Mouse (Mus musculus): ENCODE data around the gene Narf. TPM values are rescaled to one million over a fixed set of nuclear protein-coding genes. Genes with fewer than 3 reads are reported as not detected.

Gene Narf
- polyA plus RNA-seq, 1 experiment from 2014 or later: 93.1 TPM

- Histone ChIP-seq H3K4me2 (ENCODE audit: low read length) (no peak overlapping the region), H3K4me1 (ENCODE audit: control insufficient read depth, insufficient read depth, low read length) (no peaks in the 10 kb centered on the region), H3K4me3 (ENCODE audit: low read depth, low read length) (no peak overlapping the region), H3K27ac (ENCODE audit: low read length) (no peak overlapping the region), H3K9me3 (replicated peaks; ENCODE audit: control insufficient read depth, low read length, poor library complexity, severe bottlenecking) (0 out of 2 replicates have a peak, but pooled peaks cover under 1% of the 10 kb centered on the region), H3K36me3 (ENCODE audit: control insufficient read depth, insufficient read depth, low read length) (peaks cover 27% of the 10 kb centered on the region), H3K9ac (ENCODE audit: low read depth, low read length) (no peak overlapping the region), H3K27me3 (ENCODE audit: control insufficient read depth, insufficient read depth, low read depth, low read length) (no peaks in the 10 kb centered on the region)
- ATAC-seq: no peak
- WGBS: 87% methylated on average over 6 of the region's 6 CpGs
Observed at GRCm38 (mm10) chr11:121305371-121305770, 68.3 kb downstream of the Narf start.

Other genes with a start within 250 kb of the Narf start
- 153 and 161 TPM in 2 replicates for gene Csnk1d, start 245.9 kb upstream of the Narf start, polyA plus RNA-seq (2015; fragmentation: Nextera tagmentation; extraction: Ambion mirVana)
- not detected in 2 replicates for gene Cd7, start 197.8 kb upstream of the Narf start, polyA plus RNA-seq (2015; fragmentation: Nextera tagmentation; extraction: Ambion mirVana)
- gene Sectm1b, start 173.7 kb upstream of the Narf start, polyA plus RNA-seq (2015; fragmentation: Nextera tagmentation; extraction: Ambion mirVana): not detected in 2 replicates
- gene Sectm1a, start 156.0 kb upstream of the Narf start, polyA plus RNA-seq (2015; fragmentation: Nextera tagmentation; extraction: Ambion mirVana): not detected in 2 replicates
- gene Tex19.2, start 118.6 kb upstream of the Narf start, polyA plus RNA-seq (2015; fragmentation: Nextera tagmentation; extraction: Ambion mirVana): not detected in 2 replicates
- not detected in 2 replicates for gene Tex19.1, start 91.1 kb upstream of the Narf start, polyA plus RNA-seq (2015; fragmentation: Nextera tagmentation; extraction: Ambion mirVana)
- gene Uts2r, start 77.0 kb upstream of the Narf start, polyA plus RNA-seq (2015; fragmentation: Nextera tagmentation; extraction: Ambion mirVana): 0.83 and 1.1 TPM in 2 replicates
- 34.5 and 40.9 TPM in 2 replicates for gene Hexdc, start 32.8 kb upstream of the Narf start, polyA plus RNA-seq (2015; fragmentation: Nextera tagmentation; extraction: Ambion mirVana)
- 24.0 and 27.6 TPM in 2 replicates for gene Ogfod3, start 32.5 kb upstream of the Narf start, polyA plus RNA-seq (2015; fragmentation: Nextera tagmentation; extraction: Ambion mirVana)
- 39.6 and 40.3 TPM in 2 replicates for gene Cybc1, start 7.9 kb upstream of the Narf start, polyA plus RNA-seq (2015; fragmentation: Nextera tagmentation; extraction: Ambion mirVana)
- 11.6 and 14.0 TPM in 2 replicates for gene Foxk2, start 22.7 kb downstream of the Narf start, polyA plus RNA-seq (2015; fragmentation: Nextera tagmentation; extraction: Ambion mirVana)
- gene Wdr45b, start 117.2 kb downstream of the Narf start, polyA plus RNA-seq (2015; fragmentation: Nextera tagmentation; extraction: Ambion mirVana): 83.4 and 85.7 TPM in 2 replicates
- gene Rab40b, start 151.0 kb downstream of the Narf start, polyA plus RNA-seq (2015; fragmentation: Nextera tagmentation; extraction: Ambion mirVana): 16.0 and 17.6 TPM in 2 replicates
- 8.2 and 12.4 TPM in 2 replicates for gene Fn3krp, start 184.1 kb downstream of the Narf start, polyA plus RNA-seq (2015; fragmentation: Nextera tagmentation; extraction: Ambion mirVana)
- 4.3 and 6.0 TPM in 2 replicates for gene Fn3k, start 197.7 kb downstream of the Narf start, polyA plus RNA-seq (2015; fragmentation: Nextera tagmentation; extraction: Ambion mirVana)
- 60.6 and 62.5 TPM in 2 replicates for gene Tbcd, start 214.7 kb downstream of the Narf start, polyA plus RNA-seq (2015; fragmentation: Nextera tagmentation; extraction: Ambion mirVana)